Mouse (Mus musculus) hindbrain, embryonic 14.5 days (tissue): ENCODE measurements at regions not wholly inside any gene's neighbourhood (a gene's known extent, or its start where the extent isn't known, plus 50 kb on each side); places are given as distances from the start of the nearest gene placed in this dataset.

ENCODE experiments used
- ATAC-seq: fragments of 200-750 bp; cut with Nextera tagmentation; 2 replicates; pipeline ENCODE4 v1.8.0; 2017; ENCODE audit warnings: moderate number of reproducible peaks, mild to moderate bottlenecking, moderate TSS enrichment, moderate library complexity; ENCODE audit not compliant: low FRiP score
- DNase-seq: peaks from one replicate; pipeline ENCODE4 v3.0.0-alpha.2; 2015; ENCODE audit warnings: low spot score
- H3K27ac ChIP-seq: fragments of 300-500 bp; sonication (generic); 2 replicates; pipeline ENCODE4 v1.5.1; 2014; ENCODE audit warnings: mild to moderate bottlenecking, moderate library complexity
- H3K27me3 ChIP-seq: fragments of 300-500 bp; sonication (generic); 2 replicates; pipeline ENCODE4 v1.6.1; 2014; ENCODE audit warnings: mild to moderate bottlenecking, low read length, mixed read lengths; ENCODE audit not compliant: control insufficient read depth, insufficient read depth
- H3K36me3 ChIP-seq: fragments of 300-500 bp; sonication (generic); replicated peaks from 2 replicates; pipeline ENCODE4 v1.6.1; 2014; ENCODE audit not compliant: control insufficient read depth, insufficient read depth
- H3K4me1 ChIP-seq: fragments of 300-500 bp; sonication (generic); replicated peaks from 2 replicates; pipeline ENCODE4 v1.6.1; 2014; ENCODE audit warnings: antibody characterized with exemption, low read length, mixed read lengths; ENCODE audit not compliant: control insufficient read depth, insufficient read depth
- H3K4me2 ChIP-seq: fragments of 300-500 bp; sonication (generic); replicated peaks from 2 replicates; pipeline ENCODE4 v1.6.1; 2014; ENCODE audit warnings: mild to moderate bottlenecking, moderate library complexity
- H3K4me3 ChIP-seq: fragments of 300-500 bp; sonication (generic); replicated peaks from 2 replicates; pipeline ENCODE4 v1.5.1; 2014; ENCODE audit warnings: mild to moderate bottlenecking, low read length
- H3K9ac ChIP-seq: fragments of 300-500 bp; sonication (generic); 2 replicates; pipeline ENCODE4 v1.6.1; 2014
- H3K9me3 ChIP-seq: fragments of 300-500 bp; sonication (generic); 2 replicates; pipeline ENCODE4 v1.6.1; 2016; ENCODE audit warnings: low read length; ENCODE audit not compliant: control insufficient read depth
- WGBS: fragments of 180-500 bp; shearing (Covaris S2); extraction: QIAGEN DNeasy Blood & Tissue Kit; methylation state at CpG from one replicate; pipeline ENCODE4 v1.1.7; 2014; 5-methylcytosine and 5-hydroxymethylcytosine counted together

DNA sequence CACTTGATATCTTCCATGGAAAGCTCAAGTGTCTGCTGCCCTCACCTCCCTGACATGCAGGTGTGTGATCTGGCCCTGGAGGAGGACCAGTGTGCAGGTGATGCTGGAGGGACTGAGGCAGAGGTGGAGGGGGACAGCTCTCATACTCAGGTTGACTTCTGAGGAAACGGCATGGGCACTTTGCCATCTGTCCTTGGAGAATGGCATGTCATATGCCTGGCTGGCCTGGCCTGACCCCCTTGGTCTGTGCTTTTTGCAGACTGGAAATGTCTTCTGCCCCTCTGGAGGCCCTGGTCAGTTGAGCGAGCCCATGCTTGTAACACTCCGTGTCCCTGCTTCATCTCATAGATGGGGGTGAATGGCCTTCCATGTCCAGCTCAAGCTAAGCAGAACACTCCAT, 229.1 kb upstream of the Zfp507 start:
- Histone ChIP-seq H3K36me3 (no peaks in the 10 kb centered on the region), H3K4me3 (no peak overlapping the region), H3K9me3 (no peaks in the 10 kb centered on the region), H3K27ac (no peak overlapping the region), H3K9ac (no peak overlapping the region), H3K4me2 (no peak overlapping the region), H3K27me3 (no peaks in the 10 kb centered on the region), H3K4me1 (no peaks in the 10 kb centered on the region)
- ATAC-seq (no peak), DNase-seq (no peak)
- 95% methylated on average over 3 of the region's 3 CpGs for WGBS

DNA sequence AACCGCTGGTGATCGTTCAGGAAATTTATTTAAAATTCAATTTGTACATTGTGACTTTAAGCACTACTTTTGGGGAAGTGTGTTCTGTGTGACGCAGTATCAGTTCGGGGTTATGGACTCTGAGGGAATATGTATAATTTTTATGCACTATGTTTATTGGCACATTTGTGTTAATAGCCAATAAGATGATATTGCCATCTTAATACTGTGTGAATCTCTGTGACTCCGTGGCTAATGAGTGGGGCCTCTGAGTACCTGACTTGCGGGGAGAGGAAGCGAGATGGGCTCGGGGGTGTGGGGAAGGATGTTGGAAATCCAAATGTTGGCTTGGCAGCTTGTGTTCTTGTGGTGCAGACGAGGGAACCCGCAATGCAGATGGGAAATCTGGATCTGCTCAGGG, 220.2 kb upstream of the Zfp507 start:
- H3K4me1 ChIP-seq = no peaks in the 10 kb centered on the region
- H3K4me3 ChIP-seq = no peak overlapping the region
- no peaks in the 10 kb centered on the region for H3K9me3 ChIP-seq
- H3K4me2 ChIP-seq = no peak overlapping the region
- H3K36me3 ChIP-seq = no peaks in the 10 kb centered on the region
- WGBS = 88% methylated on average over 10 of the region's 10 CpGs
- H3K9ac ChIP-seq = no peak overlapping the region
- DNase-seq = no peak
- 0 out of 2 replicates have a peak, but pooled peaks have one; percentile 34 for ATAC-seq
- H3K27ac ChIP-seq = no peak overlapping the region
- no peaks in the 10 kb centered on the region for H3K27me3 ChIP-seq

- Histone ChIP-seq H3K9me3 (no peaks in the 10 kb centered on the region), H3K4me3 (no peak overlapping the region)
- WGBS = 87% methylated on average over 6 of the region's 6 CpGs
These were observed 219.7 kb upstream of the Zfp507 start for GRCm38 (mm10) chr7:36022489-36022888.

GRCm38 (mm10) chr7:36016926-36017753, 214.3 kb upstream of the Zfp507 start:
- Histone ChIP-seq H3K4me3 (no peak overlapping the region), H3K9ac (no peak overlapping the region), H3K9me3 (no peaks in the 10 kb centered on the region), H3K27me3 (no peaks in the 10 kb centered on the region), H3K27ac (no peak overlapping the region), H3K36me3 (no peaks in the 10 kb centered on the region), H3K4me1 (0 out of 2 replicates have a peak, but pooled peaks cover 4% of the 10 kb centered on the region), H3K4me2 (no peak overlapping the region)
- 67% methylated on average over 19 of the region's 19 CpGs for WGBS
- DNase-seq (no peak), ATAC-seq (no peak)

More at GRCm38 (mm10) chr7:36022489-36022888, 219.7 kb upstream of the Zfp507 start:
- Histone ChIP-seq H3K27ac (no peak overlapping the region), H3K36me3 (no peaks in the 10 kb centered on the region), H3K4me2 (no peak overlapping the region), H3K9ac (no peak overlapping the region), H3K27me3 (no peaks in the 10 kb centered on the region), H3K4me1 (no peaks in the 10 kb centered on the region)
- no peak for ATAC-seq
- DNase-seq = no peak

- WGBS = 86% methylated on average over 5 of the region's 5 CpGs
These were observed 193.8 kb upstream of the Zfp507 start for GRCm38 (mm10) chr7:35996609-35997008.

GRCm38 (mm10) chr7:35992511-35992910, 189.7 kb upstream of the Zfp507 start:
- Histone ChIP-seq H3K27ac (no peak overlapping the region), H3K36me3 (no peaks in the 10 kb centered on the region), H3K4me3 (no peak overlapping the region), H3K4me2 (no peak overlapping the region), H3K9ac (no peak overlapping the region), H3K9me3 (no peaks in the 10 kb centered on the region), H3K27me3 (no peaks in the 10 kb centered on the region), H3K4me1 (no peaks in the 10 kb centered on the region)
- WGBS = 78% methylated on average over 8 of the region's 8 CpGs
- no peak for DNase-seq
- no peak for ATAC-seq

More at GRCm38 (mm10) chr7:35996609-35997008, 193.8 kb upstream of the Zfp507 start:
- no peaks in the 10 kb centered on the region for H3K36me3 ChIP-seq
- H3K27me3 ChIP-seq = no peaks in the 10 kb centered on the region
- H3K9ac ChIP-seq = no peak overlapping the region
- no peaks in the 10 kb centered on the region for H3K4me1 ChIP-seq
- DNase-seq (no peak), ATAC-seq (no peak)
- H3K9me3 ChIP-seq = no peaks in the 10 kb centered on the region
- no peak overlapping the region for H3K4me2 ChIP-seq
- H3K27ac ChIP-seq = no peak overlapping the region
- H3K4me3 ChIP-seq = no peak overlapping the region

DNA sequence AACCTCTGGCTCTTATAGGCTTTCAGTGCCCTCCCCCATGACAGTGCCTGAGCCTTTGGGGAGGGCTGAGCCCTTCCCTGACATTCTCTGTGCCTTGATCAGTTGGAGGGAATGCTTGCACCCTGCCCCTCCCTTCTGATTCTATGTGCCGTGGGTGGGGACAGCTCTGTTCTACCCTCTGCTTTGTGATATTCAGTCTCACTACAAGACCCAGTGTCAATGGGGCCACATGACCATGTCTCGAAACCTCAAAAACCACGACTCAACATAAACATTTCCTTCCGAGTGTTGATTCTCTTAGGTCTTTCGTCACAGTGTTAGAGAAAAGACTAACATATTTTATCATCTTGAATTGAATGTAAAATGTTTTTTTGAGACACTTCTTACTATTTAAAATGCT, 188.3 kb upstream of the Zfp507 start:
- no peak overlapping the region for H3K4me2 ChIP-seq
- DNase-seq (no peak), ATAC-seq (no peak)
- H3K9me3 ChIP-seq = no peaks in the 10 kb centered on the region
- 89% methylated on average over 5 of the region's 5 CpGs for WGBS
- no peak overlapping the region for H3K4me3 ChIP-seq
- H3K27ac ChIP-seq = no peak overlapping the region
- H3K9ac ChIP-seq = no peak overlapping the region
- H3K27me3 ChIP-seq = no peaks in the 10 kb centered on the region
- H3K36me3 ChIP-seq = no peaks in the 10 kb centered on the region
- no peaks in the 10 kb centered on the region for H3K4me1 ChIP-seq

DNA sequence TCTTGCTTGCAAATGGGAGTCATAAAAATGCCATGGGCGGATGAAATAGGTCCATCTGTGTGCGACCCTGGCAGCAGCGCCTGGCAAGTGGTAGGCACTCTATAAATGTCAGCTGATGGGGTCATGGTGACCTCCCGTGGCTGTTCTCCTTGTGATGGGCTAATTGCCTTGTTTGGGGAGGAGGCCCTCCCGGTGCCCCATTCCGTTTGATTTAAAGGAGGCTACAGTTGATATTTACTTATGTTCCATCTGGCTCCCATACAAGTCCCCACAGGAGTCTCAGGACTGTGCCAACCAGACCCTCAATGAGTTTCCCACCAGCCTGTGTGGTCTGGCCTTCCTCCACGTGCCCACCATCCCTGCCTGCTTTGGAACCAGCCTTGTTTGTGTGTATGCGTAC, 186.7 kb upstream of the Zfp507 start:
- Histone ChIP-seq H3K9ac (no peak overlapping the region), H3K27me3 (no peaks in the 10 kb centered on the region), H3K36me3 (no peaks in the 10 kb centered on the region), H3K27ac (no peak overlapping the region), H3K4me1 (no peaks in the 10 kb centered on the region), H3K4me2 (no peak overlapping the region), H3K9me3 (no peaks in the 10 kb centered on the region), H3K4me3 (no peak overlapping the region)
- WGBS = 79% methylated on average over 8 of the region's 8 CpGs
- DNase-seq = no peak
- ATAC-seq = no peak

GRCm38 (mm10) chr7:35988449-35989109, 185.8 kb upstream of the Zfp507 start:
- Histone ChIP-seq H3K4me3 (no peak overlapping the region), H3K27me3 (no peaks in the 10 kb centered on the region), H3K9me3 (no peaks in the 10 kb centered on the region), H3K27ac (no peak overlapping the region), H3K4me1 (no peaks in the 10 kb centered on the region), H3K36me3 (no peaks in the 10 kb centered on the region), H3K4me2 (no peak overlapping the region), H3K9ac (no peak overlapping the region)
- ATAC-seq = no peak
- WGBS = 75% methylated on average over 13 of the region's 13 CpGs
- no peak for DNase-seq
